Mouse (Mus musculus) C2C12 (cell line): Measurements from ENCODE around the gene Plekhg3.

Experiments
- CEBPB ChIP-seq: IDR thresholded peaks from one replicate; pipeline ENCODE4 v1.6.1; 2011; ENCODE audit warnings: low read depth, mild to moderate bottlenecking, control low read depth, moderate library complexity
- CTCF ChIP-seq: IDR thresholded peaks from one replicate; pipeline ENCODE4 v1.5.1; 2011; ENCODE audit not compliant: control insufficient read depth, insufficient read depth, insufficient read length
- FOSL1 ChIP-seq: IDR thresholded peaks from one replicate; pipeline ENCODE4 v1.8.0; 2011; ENCODE audit warnings: mild to moderate bottlenecking, low read length; ENCODE audit not compliant: poor library complexity, insufficient read depth, severe bottlenecking
- MAX ChIP-seq: IDR thresholded peaks from one replicate; pipeline ENCODE4 v1.6.1; 2011; ENCODE audit warnings: mild to moderate bottlenecking, control low read depth
- MYOD1 ChIP-seq: IDR thresholded peaks from one replicate; pipeline ENCODE4 v1.6.1; 2011; ENCODE audit warnings: low read depth; ENCODE audit not compliant: control insufficient read depth, insufficient read length
- MYOG ChIP-seq: IDR thresholded peaks from one replicate; pipeline ENCODE4 v1.6.1; 2011; ENCODE audit not compliant: control insufficient read depth, insufficient read length; ENCODE audit errors: extremely low read depth
- USF1 ChIP-seq: IDR thresholded peaks from one replicate; pipeline ENCODE4 v1.6.1; 2011; ENCODE audit warnings: low read depth, mild to moderate bottlenecking, control low read depth, moderate library complexity

DNA sequence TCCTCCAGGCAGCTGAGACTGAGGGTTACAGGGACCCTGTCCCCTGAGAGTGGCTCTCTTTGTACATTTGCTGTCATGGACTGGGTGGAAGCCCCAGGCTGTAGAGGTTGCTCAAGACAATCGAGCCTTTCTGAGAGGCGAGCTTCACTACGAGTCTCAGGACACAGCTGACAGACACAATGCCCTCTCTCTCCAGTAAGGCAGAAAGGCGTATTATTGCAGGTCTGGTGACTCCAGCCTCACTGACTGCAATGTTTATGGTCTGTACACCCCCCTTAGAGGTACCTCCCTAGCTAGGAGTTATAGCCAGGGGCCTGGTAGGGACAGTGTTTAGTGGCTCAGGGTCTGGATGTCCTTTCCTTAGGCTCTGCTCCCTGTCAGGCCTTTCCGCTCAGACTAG is 22.9 kb upstream of the Plekhg3 start:
- no peak for TF ChIP-seq CTCF
- no peak for TF ChIP-seq MYOD1
- no peak for TF ChIP-seq MYOG
- TF ChIP-seq USF1, result no peak
- TF ChIP-seq MAX, result no peak
- no peak for TF ChIP-seq CEBPB
- no peak for TF ChIP-seq FOSL1
